Mouse (Mus musculus): ENCODE measurements around the gene Gm20605. TPM values are rescaled to one million over a fixed set of nuclear protein-coding genes. Genes with fewer than 3 reads are reported as not detected.

Gm20605 gene
- total RNA-seq, 2 experiments from 2014 or later, result 10.7 to 11.3 TPM

GRCm38 (mm10) chr5:137686127-137686790, 57.3 kb downstream of the Gm20605 start:
- DNase-seq (ENCODE audit: low spot score in 2 of 2), result no peak

GRCm38 (mm10) chr5:137689974-137690373, 61.0 kb downstream of the Gm20605 start:
- no peak for DNase-seq (ENCODE audit: low spot score in 2 of 2)

GRCm38 (mm10) chr5:137690531-137690930, 61.6 kb downstream of the Gm20605 start:
- DNase-seq (ENCODE audit: low spot score in 2 of 2), result no peak

- DNase-seq (ENCODE audit: low spot score in 2 of 2), result no peak
Measured at GRCm38 (mm10) chr5:137691881-137692280, 62.9 kb downstream of the Gm20605 start.

Other genes with a start within 250 kb of the Gm20605 start
- not detected for gene Zan, start 152.1 kb upstream of the Gm20605 start, total RNA-seq (2021)
- 10 to 100 TPM; 23.5 to 24.7 TPM for gene Pop7, start 126.7 kb upstream of the Gm20605 start, total RNA-seq (2021)
- 10 to 100 TPM; 27.6 to 36.4 TPM for gene Gigyf1, start 110.6 kb upstream of the Gm20605 start, total RNA-seq (2021)
- gene Epo, start 95.9 kb upstream of the Gm20605 start, total RNA-seq (2021), result not detected
- 100 to 1,000 TPM; 517 to 525 TPM for gene Gnb2, start 95.7 kb upstream of the Gm20605 start, total RNA-seq (2021)
- 1 to 10 TPM; 2.5 to 4.9 TPM for gene Actl6b, start 75.7 kb upstream of the Gm20605 start, total RNA-seq (2021)
- 1 to 10 TPM; 1.8 to 2.7 TPM for gene Tfr2, start 59.3 kb upstream of the Gm20605 start, total RNA-seq (2021)
- 10 to 100 TPM; 41.3 to 43.6 TPM for gene Mospd3, start 28.1 kb upstream of the Gm20605 start, total RNA-seq (2021)
- 100 to 1,000 TPM; 667 to 880 TPM for gene Pcolce, start 15.4 kb upstream of the Gm20605 start, total RNA-seq (2021)
- gene Fbxo24, start 173 bp upstream of the Gm20605 start, total RNA-seq (2021), result 1 to 10 TPM in 1 of 2 experiments, under 1 TPM in 1; 0.93 to 1.3 TPM
- 10 to 100 TPM; 30.3 to 32.7 TPM for gene Lrch4, start 54 bp upstream of the Gm20605 start, total RNA-seq (2021)
- gene Sap25, start 12.2 kb downstream of the Gm20605 start, total RNA-seq (2021), result 1 to 10 TPM; 4.1 to 5.4 TPM
- gene Irs3, start 16.5 kb downstream of the Gm20605 start, total RNA-seq (2021), result 10 to 100 TPM in 1 of 2 experiments, 1 to 10 TPM in 1; 6.7 to 27.5 TPM
- 10 to 100 TPM; 25.3 to 28.8 TPM for gene Agfg2, start 55.6 kb downstream of the Gm20605 start, total RNA-seq (2021)
- gene Nyap1, start 112.4 kb downstream of the Gm20605 start, total RNA-seq (2021), result 1 to 10 TPM; 4.2 to 4.7 TPM
- 10 to 100 TPM; 72.5 to 80.5 TPM for gene Tsc22d4, start 116.6 kb downstream of the Gm20605 start, total RNA-seq (2021)
- gene Ppp1r35, start 149.7 kb downstream of the Gm20605 start, total RNA-seq (2021), result 10 to 100 TPM; 23.7 to 24.6 TPM
- gene Mepce, start 158.5 kb downstream of the Gm20605 start, total RNA-seq (2021), result 10 to 100 TPM; 39.9 to 44.6 TPM
- 1 to 10 TPM; 2.3 to 2.4 TPM for gene Zcwpw1, start 158.6 kb downstream of the Gm20605 start, total RNA-seq (2021)
- 1 to 10 TPM; 2.6 to 4.3 TPM for gene Pilra, start 207.1 kb downstream of the Gm20605 start, total RNA-seq (2021)
- 1 to 10 TPM; 1.8 to 2.9 TPM for gene Pilrb1, start 228.9 kb downstream of the Gm20605 start, total RNA-seq (2021)
- gene Pilrb2, start 242.6 kb downstream of the Gm20605 start, total RNA-seq (2021), result 1 to 10 TPM; 1.1 to 2.5 TPM